Mouse (Mus musculus) thymus, adult 2 months (tissue): ENCODE measurements around the gene Fam53b. TPM values are rescaled to one million over a fixed set of nuclear protein-coding genes. Genes with fewer than 3 reads are reported as not detected.
A peak's percentile ranks its signal among the peaks of the same experiment; 100 is the strongest.

ENCODE experiments used
- DNase-seq: peaks from one replicate; pipeline ENCODE4 v3.0.0; 2021
- H3K27ac ChIP-seq: fragments of 200-500 bp; 2 replicates; pipeline ENCODE4 v1.5.1; 2012; ENCODE audit warnings: low read length, control low read depth; ENCODE audit not compliant: control insufficient read depth, insufficient read depth
- H3K27me3 ChIP-seq: fragments of 200-500 bp; 2 replicates; pipeline ENCODE4 v1.6.1; 2012; ENCODE audit warnings: mild to moderate bottlenecking, low read length, moderate library complexity, mixed read lengths; ENCODE audit not compliant: control insufficient read depth, insufficient read depth
- H3K36me3 ChIP-seq: fragments of 200-500 bp; 2 replicates; pipeline ENCODE4 v1.6.1; 2012; ENCODE audit warnings: mild to moderate bottlenecking, low read length, moderate library complexity; ENCODE audit not compliant: control insufficient read depth, insufficient read depth
- H3K4me1 ChIP-seq: fragments of 200-500 bp; replicated peaks from 2 replicates; pipeline ENCODE4 v1.6.1; 2012; ENCODE audit warnings: low read length; ENCODE audit not compliant: control insufficient read depth, insufficient read depth
- H3K4me3 ChIP-seq: fragments of 200-500 bp; 2 replicates; pipeline ENCODE4 v1.5.1; 2012; ENCODE audit warnings: mild to moderate bottlenecking, low read length, control low read depth, moderate library complexity; ENCODE audit not compliant: control insufficient read depth, insufficient read depth
- CTCF ChIP-seq: fragments of 200-500 bp; IDR thresholded peaks from 2 replicates; pipeline ENCODE4 v1.5.1; 2012; ENCODE audit warnings: mild to moderate bottlenecking, control low read depth, low read length, moderate library complexity, borderline replicate concordance; ENCODE audit not compliant: control insufficient read depth, poor library complexity, insufficient read depth; ENCODE audit errors: extremely low read depth
- POLR2A ChIP-seq: fragments of 200-500 bp; IDR thresholded peaks from 2 replicates; pipeline ENCODE4 v1.6.1; 2012; ENCODE audit warnings: mild to moderate bottlenecking, low read length, control low read depth, moderate library complexity; ENCODE audit not compliant: control insufficient read depth, poor library complexity, insufficient read depth; ENCODE audit errors: extremely low read depth
- WGBS: fragments of 180-500 bp; shearing (Covaris S2); methylation state at CpG from one replicate; pipeline ENCODE4 v1.1.7; 2018; 5-methylcytosine and 5-hydroxymethylcytosine counted together
- polyA plus RNA-seq: library from polyadenylated mRNA; depleted of rRNA; stranded (reverse); fragments of >200 nt; gene quantifications from 2 replicates; pipeline ENCODE4 v1.2.3, GENCODE M21; 2012

Fam53b gene
- polyA plus RNA-seq, 1 experiment = 104 TPM

- Histone ChIP-seq H3K27me3 (no peaks in the 10 kb centered on the region), H3K4me3 (no peak overlapping the region), H3K4me1 (peaks cover 7% of the 10 kb centered on the region; the same call in 1 of the 2 replicates), H3K27ac (no peak overlapping the region), H3K36me3 (no peaks in the 10 kb centered on the region)
- TF ChIP-seq POLR2A (no peak), CTCF (no peak)
- 92% methylated on average over 2 of the region's 2 CpGs for WGBS
- DNase-seq = no peak
Measured at GRCm38 (mm10) chr7:132675922-132676321, 137.8 kb downstream of the Fam53b start.

- no peak overlapping the region for H3K27ac ChIP-seq
- WGBS = 91% methylated on average over 17 of the region's 17 CpGs
Measured at GRCm38 (mm10) chr7:132673931-132674755, 139.5 kb downstream of the Fam53b start.

GRCm38 (mm10) chr7:132672481-132672959 lies 141.2 kb downstream of the Fam53b start:
- WGBS = 14% methylated on average over 7 of the region's 7 CpGs
- Histone ChIP-seq H3K4me3 (no peak overlapping the region), H3K27ac (no peak overlapping the region), H3K4me1 (peaks cover 7% of the 10 kb centered on the region; the same call in 1 of the 2 replicates), H3K27me3 (no peaks in the 10 kb centered on the region), H3K36me3 (no peaks in the 10 kb centered on the region)
- peak; percentile 14 for DNase-seq
- no peak for TF ChIP-seq CTCF
- no peak for TF ChIP-seq POLR2A

More at GRCm38 (mm10) chr7:132673931-132674755, 139.5 kb downstream of the Fam53b start:
- Histone ChIP-seq H3K4me1 (peaks cover 7% of the 10 kb centered on the region; the same call in 1 of the 2 replicates), H3K36me3 (no peaks in the 10 kb centered on the region), H3K27me3 (no peaks in the 10 kb centered on the region), H3K4me3 (no peak overlapping the region)
- no peak for DNase-seq
- TF ChIP-seq CTCF = no peak
- no peak for TF ChIP-seq POLR2A

- Histone ChIP-seq H3K27ac (no peak overlapping the region), H3K4me3 (no peak overlapping the region), H3K36me3 (no peaks in the 10 kb centered on the region), H3K4me1 (peaks cover 7% of the 10 kb centered on the region; the same call in 1 of the 2 replicates), H3K27me3 (no peaks in the 10 kb centered on the region)
- TF ChIP-seq POLR2A (no peak), CTCF (no peak)
- 95% methylated on average over 3 of the region's 3 CpGs for WGBS
- no peak for DNase-seq
Measured at GRCm38 (mm10) chr7:132670863-132671165, 142.9 kb downstream of the Fam53b start.

- no peak overlapping the region for H3K4me3 ChIP-seq
- TF ChIP-seq CTCF (no peak), POLR2A (no peak)
- peaks cover 7% of the 10 kb centered on the region; the same call in 1 of the 2 replicates for H3K4me1 ChIP-seq
- no peak for DNase-seq
- WGBS = 97% methylated on average over 20 of the region's 20 CpGs
- no peaks in the 10 kb centered on the region for H3K27me3 ChIP-seq
- H3K27ac ChIP-seq = no peak overlapping the region
- no peaks in the 10 kb centered on the region for H3K36me3 ChIP-seq
Measured at GRCm38 (mm10) chr7:132669999-132670862, 143.5 kb downstream of the Fam53b start.

- Histone ChIP-seq H3K4me1 (peaks cover 7% of the 10 kb centered on the region; the same call in 1 of the 2 replicates), H3K36me3 (no peaks in the 10 kb centered on the region), H3K27ac (no peak overlapping the region), H3K27me3 (no peaks in the 10 kb centered on the region), H3K4me3 (no peak overlapping the region)
- TF ChIP-seq POLR2A = no peak
- no peak for TF ChIP-seq CTCF
- no peak for DNase-seq
- WGBS = 91% methylated on average over 2 of the region's 2 CpGs
Measured at GRCm38 (mm10) chr7:132668604-132669003, 145.1 kb downstream of the Fam53b start.
